Mouse (Mus musculus) hindlimb bud, embryonic 11.5 days (tissue): Measurements from ENCODE around the gene Hes2.

ENCODE experiments used
- DNase-seq: peaks from one replicate; pipeline ENCODE4 v3.0.0-alpha.2; 2012; ENCODE audit warnings: low read depth, low spot score; ENCODE audit errors: extremely low spot score

The Hes2 gene

DNA sequence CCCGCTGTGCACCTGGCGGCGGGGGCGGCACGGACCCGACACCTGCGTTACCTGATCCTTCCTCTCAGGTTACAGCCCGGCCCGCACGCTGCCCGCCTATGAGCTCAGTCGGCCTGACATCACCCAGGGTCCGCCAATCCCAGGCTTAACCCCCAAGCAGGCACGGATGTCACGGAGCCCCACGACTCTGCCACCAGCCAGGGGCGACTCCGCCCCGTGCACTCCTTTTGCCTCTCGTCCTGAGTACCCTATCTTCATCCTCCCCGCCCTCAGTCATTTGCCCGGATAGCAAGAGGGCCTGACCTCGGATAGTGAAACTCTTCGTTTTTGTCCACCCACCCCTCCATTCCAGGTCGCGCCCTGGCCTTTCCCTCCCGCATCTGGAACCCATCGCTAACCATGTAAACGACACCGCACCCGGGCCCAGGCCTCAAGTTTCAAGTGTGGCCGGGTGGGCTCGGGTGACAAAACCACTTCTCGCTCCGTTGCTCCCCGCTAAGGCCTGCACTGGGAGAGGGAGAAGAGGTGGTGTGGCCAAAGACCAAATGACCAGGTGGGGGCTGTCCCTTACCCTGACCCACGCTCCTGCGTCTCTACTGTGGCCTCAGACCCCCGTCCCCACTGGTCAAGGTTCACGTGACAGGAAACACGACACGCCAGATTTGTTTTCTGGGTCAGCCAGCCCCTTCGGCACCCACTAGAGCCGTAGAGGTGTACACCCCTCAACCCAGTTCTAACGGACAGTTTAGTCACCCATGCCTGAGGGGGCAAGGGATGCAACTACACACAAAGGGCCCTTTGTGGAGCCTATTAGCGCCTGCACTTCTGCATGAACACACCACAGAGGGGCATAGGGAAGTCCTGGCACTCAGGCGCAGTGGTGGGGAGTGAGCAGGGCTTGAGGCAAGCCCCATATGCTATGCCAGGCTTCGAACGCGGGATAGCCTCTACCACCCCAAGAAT, 26.6 kb upstream of the Hes2 start:
- DNase-seq = no peak

GRCm38 (mm10) chr4:152132772-152133169, 25.9 kb upstream of the Hes2 start:
- DNase-seq = no peak

DNA sequence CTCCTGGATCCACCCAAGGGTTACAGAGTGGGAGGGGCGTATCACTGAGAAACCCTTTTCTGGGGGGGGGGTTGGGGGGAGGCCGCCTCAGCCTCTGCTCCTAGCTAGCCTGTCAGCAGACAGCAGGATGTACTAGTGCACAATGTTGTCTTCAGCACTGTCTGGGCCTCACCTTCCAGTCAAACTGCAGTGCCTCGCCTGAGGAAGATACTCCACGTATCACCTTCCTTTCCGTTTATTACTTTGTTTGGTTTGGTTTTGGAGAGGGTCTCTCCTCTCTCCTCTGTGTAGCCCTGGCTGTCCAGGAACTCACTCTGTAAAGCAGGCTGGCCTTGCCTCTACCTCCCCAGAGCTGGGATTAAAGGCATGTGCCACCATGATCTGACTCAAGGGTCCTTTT, 25.5 kb upstream of the Hes2 start:
- no peak for DNase-seq

- DNase-seq = no peak
Observed at GRCm38 (mm10) chr4:152134507-152134906, 24.2 kb upstream of the Hes2 start.

DNA sequence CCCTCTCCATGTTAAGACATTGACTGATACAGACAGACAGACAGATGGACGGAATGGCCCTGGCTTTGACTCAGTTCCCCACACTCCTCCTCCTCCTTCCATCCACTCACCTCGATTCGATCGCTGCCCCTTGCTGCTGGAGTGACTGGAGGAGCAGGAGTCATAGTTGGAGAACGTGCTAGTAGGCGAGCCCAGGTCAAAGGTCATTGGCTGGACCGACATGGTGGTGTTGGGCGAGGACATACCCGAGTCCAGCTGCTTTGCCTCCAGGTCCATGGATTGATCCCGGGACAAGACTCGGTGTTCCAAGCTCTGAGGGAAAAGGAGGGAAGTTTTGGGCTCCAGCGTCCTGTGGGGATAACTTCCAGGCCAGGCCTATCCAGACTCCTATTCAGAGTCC, 23.3 kb upstream of the Hes2 start:
- DNase-seq = no peak

DNA sequence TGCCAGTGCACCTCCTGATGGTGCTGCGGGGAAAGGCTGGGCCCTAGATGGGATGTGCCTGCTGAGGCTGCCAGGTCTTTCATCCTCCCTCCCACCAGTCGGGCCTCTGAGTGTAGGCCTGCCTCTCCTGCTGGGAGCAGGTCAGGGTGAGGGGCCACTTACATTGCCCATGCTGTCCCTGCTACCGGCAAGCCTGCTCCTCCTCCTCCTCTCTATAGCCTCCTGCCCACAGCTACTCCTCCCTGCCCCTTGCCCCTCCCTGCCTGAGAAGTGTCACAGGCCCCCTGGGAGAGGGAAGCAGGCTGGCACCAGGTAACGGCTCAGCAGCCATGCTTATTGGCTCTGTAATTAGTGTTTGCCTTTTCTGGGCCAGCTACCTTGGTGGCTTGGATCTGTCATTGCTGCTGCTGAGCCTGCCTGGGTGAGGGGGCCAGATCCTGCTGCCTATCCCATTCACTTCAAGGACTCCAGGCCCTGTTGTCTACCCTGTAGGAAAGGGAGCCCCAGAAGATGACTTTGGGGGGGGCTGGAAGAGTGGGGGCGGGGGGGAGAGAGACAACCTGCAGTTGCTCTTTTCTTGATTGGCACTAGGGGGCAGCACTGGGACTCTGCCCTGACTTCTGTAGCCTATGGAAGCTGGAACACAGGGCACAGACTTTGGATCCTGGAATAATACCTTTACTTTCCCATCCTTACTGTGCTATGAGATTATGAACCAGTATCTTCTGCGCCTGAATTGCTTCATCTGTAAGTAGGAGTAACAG, 22.4 kb upstream of the Hes2 start:
- DNase-seq = no peak

DNA sequence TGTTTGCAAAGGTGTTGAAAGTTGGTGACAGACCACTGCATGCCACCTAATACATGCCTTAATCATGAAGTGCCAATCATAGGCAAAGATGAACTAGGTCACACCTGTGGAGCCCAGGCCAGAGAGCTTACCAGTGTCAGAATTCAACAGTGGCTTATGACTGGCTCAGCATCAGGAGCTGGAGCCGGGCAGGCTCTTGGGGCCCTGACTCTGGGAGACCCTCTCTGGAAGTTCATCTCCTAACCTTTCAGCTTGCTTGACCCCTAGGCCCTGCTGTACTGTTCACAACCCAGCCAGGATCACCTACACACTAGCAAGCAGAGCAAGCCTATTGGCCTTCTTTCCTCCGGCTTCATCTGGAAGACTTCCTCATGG, 21.8 kb upstream of the Hes2 start:
- no peak for DNase-seq

DNA sequence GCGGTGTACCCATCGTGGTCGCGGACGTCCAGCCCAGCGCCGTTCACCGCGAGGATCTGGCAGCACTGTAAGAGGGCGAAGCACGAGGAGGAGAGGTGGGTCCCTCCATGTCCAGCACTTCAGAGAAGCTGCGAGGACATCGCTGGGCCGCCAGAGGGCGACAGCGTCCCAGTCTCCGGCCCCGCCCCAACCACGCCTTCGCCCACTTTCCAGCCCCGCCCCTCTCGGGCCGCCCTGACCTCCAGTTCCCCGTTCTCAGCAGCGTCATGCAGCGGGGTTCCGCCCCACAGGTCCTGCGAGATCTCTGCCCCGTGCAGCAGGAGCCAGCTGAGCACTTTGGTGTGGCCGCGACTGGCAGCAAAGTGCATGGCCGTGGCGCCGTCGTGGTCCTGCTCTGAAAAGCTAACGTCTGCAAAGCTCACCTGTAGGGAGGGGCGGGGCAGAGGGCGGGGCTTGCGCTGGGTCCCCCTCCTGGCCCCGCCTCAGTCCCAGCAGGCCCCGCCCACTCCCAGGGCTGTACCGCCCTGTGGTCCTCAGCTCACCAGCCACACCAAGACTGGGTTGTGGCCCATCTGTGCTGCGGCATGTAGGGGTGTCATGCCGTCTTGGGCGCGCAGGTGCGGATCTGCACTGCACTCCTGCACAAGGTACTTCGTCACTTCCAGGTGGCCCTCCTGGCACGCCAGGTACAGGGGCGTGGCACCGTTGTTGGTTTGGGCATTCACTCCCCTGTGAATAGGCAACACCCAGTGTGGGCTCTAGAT, 20.0 kb upstream of the Hes2 start:
- no peak for DNase-seq

DNA sequence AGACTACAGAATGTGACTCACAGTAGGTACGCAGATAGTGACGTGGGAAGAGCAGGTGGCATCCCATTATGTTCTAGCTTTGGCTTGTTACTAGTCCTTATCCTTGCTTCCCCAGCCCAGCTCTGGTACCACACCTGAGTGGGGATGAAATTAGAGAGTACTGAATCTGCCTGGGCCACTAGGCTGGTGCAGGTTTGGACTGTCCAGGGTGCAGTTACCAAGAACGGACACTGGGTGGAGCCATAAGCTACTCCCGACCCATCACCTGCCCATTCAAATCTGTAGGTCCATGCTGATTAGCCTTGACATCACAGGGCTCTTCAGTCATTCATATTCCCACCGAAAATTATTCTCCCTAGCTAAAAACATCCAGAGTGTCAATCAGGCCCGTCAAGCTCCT, 18.2 kb upstream of the Hes2 start:
- DNase-seq = no peak

- no peak for DNase-seq
Observed at GRCm38 (mm10) chr4:152141521-152142135, 17.0 kb upstream of the Hes2 start.

DNA sequence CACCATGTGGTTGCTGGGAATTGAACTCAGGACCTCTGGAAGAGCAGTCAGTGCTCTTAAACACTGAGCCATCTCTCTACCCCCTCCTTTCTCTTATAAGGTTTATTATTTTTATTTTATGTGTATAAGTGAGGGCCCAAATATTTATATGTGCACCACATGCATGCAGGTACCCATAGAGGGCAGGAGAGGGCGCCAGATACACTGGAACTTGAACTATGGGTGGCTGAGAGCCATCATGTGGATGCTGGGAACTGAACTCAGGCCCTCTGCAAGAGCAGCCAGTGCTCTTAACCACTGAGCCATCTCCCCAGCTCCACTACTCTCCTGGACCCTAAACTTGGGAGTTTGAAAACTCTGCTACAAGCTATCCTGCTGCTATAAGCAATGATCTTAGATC, 15.0 kb upstream of the Hes2 start:
- no peak for DNase-seq

DNA sequence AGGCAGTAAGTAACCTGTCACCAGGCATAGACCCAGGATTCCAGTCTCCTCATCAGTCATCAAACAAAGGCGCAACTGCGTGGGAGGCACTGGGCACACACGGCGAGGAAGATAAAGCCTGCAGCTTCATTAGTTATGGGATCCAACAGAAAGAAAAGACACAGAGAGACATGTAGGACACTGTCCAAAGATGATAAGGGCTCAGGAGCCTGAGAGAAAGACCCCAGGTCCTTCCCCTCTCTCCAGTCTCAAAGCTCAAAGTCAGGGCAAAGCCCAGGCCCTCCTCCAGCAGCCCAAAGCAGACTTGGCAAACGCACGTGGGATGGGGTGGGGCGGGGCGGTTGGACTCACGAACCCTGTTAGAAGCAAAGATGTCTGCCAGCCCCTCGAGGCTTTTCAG, 13.2 kb upstream of the Hes2 start:
- no peak for DNase-seq

- no peak for DNase-seq
Observed at GRCm38 (mm10) chr4:152146033-152146827, 12.4 kb upstream of the Hes2 start.

- no peak for DNase-seq
Observed at GRCm38 (mm10) chr4:152150546-152150945, 8.1 kb upstream of the Hes2 start.

DNA sequence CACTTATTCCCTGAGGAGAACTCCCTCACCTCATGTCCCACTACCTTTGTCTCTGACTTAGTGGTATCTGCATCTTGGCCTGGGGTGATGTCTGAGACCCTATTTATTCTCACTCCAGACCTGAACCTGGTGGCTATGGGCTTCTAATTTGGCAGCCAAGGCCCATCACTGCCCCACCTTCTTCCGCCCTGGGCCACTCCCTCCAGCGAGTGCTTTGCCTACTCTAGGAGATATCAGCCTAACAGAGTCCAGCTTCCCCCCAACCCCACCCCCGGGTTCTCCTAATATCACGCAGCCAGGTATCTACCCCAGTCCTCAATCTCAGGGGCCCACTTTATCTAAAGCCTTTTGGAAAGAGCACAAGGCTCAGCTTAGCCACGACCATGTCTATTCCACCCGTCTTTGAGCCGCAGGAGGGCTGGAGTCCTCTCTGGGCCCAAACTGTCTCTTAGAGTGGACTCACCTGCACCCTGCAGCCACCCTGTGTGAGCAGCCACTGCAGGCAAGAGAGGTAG, 7.2 kb upstream of the Hes2 start:
- DNase-seq = no peak

DNA sequence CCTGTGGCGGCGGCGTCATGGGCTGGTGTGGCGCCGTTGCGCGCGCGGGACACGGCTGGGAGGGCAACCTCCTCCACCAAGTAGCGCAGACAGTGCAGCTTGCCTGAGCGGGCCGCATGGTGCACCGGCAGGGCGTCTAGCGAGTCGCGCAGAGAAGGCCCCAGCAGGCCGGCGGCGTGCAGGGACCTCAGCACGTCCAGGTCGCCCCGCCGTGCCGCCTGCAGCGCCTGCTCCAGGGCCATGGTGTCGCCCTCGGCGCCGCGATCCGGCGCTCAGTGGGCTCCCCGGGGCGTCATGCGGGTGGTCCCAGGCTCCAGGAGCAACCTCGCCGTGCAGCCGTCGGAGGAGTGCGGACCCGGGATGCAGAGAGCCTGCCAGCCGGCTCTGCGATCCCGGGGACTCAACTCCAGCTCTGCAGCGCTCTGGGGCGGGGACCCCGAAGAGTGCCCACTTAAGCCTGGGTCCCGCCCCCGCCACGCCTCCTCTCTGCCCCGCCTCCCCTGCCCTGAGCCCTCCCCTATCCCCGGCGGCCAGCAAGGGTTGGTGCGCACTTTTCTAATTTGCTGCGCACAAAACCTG, 6.6 kb upstream of the Hes2 start, which contains the start of gene Espn:
Gene Espn (minus strand): TSS at position 406 of the 579 bp plus-strand sequence.
- DNase-seq = no peak

DNA sequence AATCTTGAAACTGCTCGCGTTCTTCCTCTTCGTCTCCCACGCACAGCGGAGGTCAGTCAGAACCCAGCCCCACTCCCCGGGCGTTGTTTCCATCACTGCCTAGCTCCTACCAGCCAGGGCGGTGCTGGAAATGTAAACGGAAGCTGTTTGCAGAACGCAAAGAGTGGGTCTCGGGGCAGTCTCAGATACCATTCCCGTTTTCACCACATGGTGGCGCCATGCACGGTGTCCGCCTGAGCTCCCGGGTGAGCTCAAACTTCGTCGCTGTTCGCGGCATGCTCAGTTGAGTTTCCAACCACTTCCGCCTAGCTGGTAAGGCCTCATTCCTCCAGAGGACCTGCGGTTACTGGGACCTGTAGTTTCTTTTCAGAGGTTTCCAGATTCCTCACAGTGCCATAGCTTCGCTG, 4.9 kb upstream of the Hes2 start:
- no peak for DNase-seq

DNA sequence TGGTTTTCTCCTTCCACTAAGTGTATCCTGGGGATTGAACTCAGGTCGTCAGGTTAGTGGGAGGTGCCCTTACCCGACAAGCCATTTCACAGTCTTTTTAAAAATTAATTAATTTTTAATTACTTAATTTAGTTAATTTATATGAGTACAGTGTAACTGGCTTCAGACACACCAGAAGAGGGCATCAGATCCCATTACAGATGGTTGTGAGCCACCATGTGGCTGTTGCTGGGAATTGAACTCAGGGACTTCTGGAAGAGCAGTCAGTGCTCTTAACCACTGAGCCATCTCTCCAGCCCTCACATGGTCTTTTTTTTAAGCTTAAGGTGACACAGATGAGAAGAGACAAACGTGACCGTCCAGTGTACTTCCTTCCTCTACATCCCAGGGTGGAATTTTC, 3.6 kb upstream of the Hes2 start:
- no peak for DNase-seq

DNA sequence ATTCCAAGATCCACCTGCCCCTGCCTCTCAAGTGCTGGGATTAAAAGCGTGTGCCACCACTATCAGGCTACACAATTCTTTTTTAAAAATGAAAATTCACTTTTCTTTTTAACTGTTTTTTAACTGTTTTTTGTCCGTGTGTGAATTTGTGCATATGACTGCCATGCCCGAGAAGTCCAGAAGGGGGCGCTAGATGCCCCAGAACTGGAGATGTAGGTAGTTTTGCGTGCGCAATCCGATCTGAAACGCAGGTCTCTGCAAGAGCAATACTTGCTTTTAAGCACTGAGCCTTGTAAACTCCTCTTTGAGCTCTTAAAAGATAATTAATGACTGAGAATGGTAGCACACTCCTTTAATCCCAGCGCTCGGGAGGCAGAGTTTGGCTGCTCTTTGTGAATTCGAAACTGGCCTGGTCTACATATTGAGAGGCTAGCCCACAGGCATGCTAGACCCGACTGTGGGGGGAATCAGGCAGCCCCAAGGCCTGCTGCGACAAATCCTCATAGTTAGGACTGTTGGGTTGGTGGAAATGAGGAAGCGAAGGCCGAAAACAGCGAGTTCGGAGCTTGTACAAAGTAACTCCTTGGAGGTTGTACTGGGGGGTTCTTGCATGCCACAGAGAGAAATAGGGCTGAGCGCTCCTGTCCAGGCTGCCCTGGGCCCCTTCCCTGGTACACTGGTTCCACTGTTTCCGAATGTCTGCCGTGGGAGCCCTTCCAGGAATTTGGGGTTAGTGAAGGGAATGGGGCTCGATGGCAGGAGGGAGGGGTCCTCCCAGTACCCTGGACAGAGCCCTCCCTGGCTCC, 685 bp upstream of the Hes2 start:
- no peak for DNase-seq
